Mouse (Mus musculus) thymus, postnatal 0 days (tissue): Measurements from ENCODE around the gene Ergic1. TPM values are rescaled to one million over a fixed set of nuclear protein-coding genes. Genes with fewer than 3 reads are reported as not detected.

Source experiments
- DNase-seq: peaks from one replicate; pipeline ENCODE4 v3.0.0-alpha.2; 2015; ENCODE audit warnings: low spot score
- polyA plus RNA-seq: library from polyadenylated mRNA; unstranded; fragments of >200 nt; fragmentation: Nextera tagmentation; extraction: Ambion mirVana; gene quantifications from 2 replicates; pipeline ENCODE4 v1.2.1, GENCODE M21; 2015

The Ergic1 gene
- polyA plus RNA-seq, 1 experiment from 2014 or later: 64.6 TPM

- DNase-seq: peak; percentile 72
These were observed 11.0 kb downstream of the Ergic1 start for GRCm38 (mm10) chr17:26572265-26572664.

GRCm38 (mm10) chr17:26574118-26574517 lies 12.8 kb downstream of the Ergic1 start:
- no peak for DNase-seq

GRCm38 (mm10) chr17:26574701-26575100 lies 13.4 kb downstream of the Ergic1 start:
- DNase-seq: no peak

- no peak for DNase-seq
These were observed 14.7 kb downstream of the Ergic1 start for GRCm38 (mm10) chr17:26575786-26576690.

- DNase-seq: no peak
These were observed 15.5 kb downstream of the Ergic1 start for GRCm38 (mm10) chr17:26576833-26577232.

- no peak for DNase-seq
These were observed 16.0 kb downstream of the Ergic1 start for GRCm38 (mm10) chr17:26577309-26577708.

- peak; percentile 67 for DNase-seq
These were observed 16.9 kb downstream of the Ergic1 start for GRCm38 (mm10) chr17:26578162-26578561.

GRCm38 (mm10) chr17:26578771-26579170 lies 17.5 kb downstream of the Ergic1 start:
- DNase-seq: peak; percentile 53

- DNase-seq: no peak
These were observed 18.1 kb downstream of the Ergic1 start for GRCm38 (mm10) chr17:26579396-26579795.

GRCm38 (mm10) chr17:26580873-26581401 lies 19.6 kb downstream of the Ergic1 start:
- no peak for DNase-seq

- DNase-seq: no peak
These were observed 21.0 kb downstream of the Ergic1 start for GRCm38 (mm10) chr17:26582297-26582696.

- no peak for DNase-seq
These were observed 21.8 kb downstream of the Ergic1 start for GRCm38 (mm10) chr17:26583056-26583455.

- no peak for DNase-seq
These were observed 22.3 kb downstream of the Ergic1 start for GRCm38 (mm10) chr17:26583606-26584005.

GRCm38 (mm10) chr17:26584063-26584462 lies 22.8 kb downstream of the Ergic1 start:
- DNase-seq: no peak

- no peak for DNase-seq
These were observed 23.4 kb downstream of the Ergic1 start for GRCm38 (mm10) chr17:26584558-26585136.

- DNase-seq: no peak
These were observed 26.7 kb downstream of the Ergic1 start for GRCm38 (mm10) chr17:26587961-26588487.

- no peak for DNase-seq
These were observed 31.2 kb downstream of the Ergic1 start for GRCm38 (mm10) chr17:26592510-26592909.

- no peak for DNase-seq
These were observed 31.9 kb downstream of the Ergic1 start for GRCm38 (mm10) chr17:26593199-26593598.

- peak; percentile 83 for DNase-seq
These were observed 32.9 kb downstream of the Ergic1 start for GRCm38 (mm10) chr17:26594171-26594570.

- DNase-seq: peak; percentile 46
These were observed 33.7 kb downstream of the Ergic1 start for GRCm38 (mm10) chr17:26594958-26595357.

- DNase-seq: no peak
These were observed 34.3 kb downstream of the Ergic1 start for GRCm38 (mm10) chr17:26595448-26596167.
